Mouse (Mus musculus) yolk sac, embryonic 10.5 days (tissue): Measurements from ENCODE around the gene Amz1.

ENCODE experiments used
- DNase-seq: peaks from one replicate; pipeline ENCODE4 v3.0.0-alpha.2; 2017; ENCODE audit warnings: low spot score

Amz1 gene

GRCm38 (mm10) chr5:140726062-140726839, 2.3 kb downstream of the Amz1 start:
- no peak for DNase-seq

- no peak for DNase-seq
Measured at GRCm38 (mm10) chr5:140726946-140727740, 3.2 kb downstream of the Amz1 start.

GRCm38 (mm10) chr5:140731040-140731797, 7.3 kb downstream of the Amz1 start:
- no peak for DNase-seq

GRCm38 (mm10) chr5:140732195-140732594, 8.3 kb downstream of the Amz1 start:
- no peak for DNase-seq

- no peak for DNase-seq
Measured at GRCm38 (mm10) chr5:140733336-140733735, 9.4 kb downstream of the Amz1 start.

GRCm38 (mm10) chr5:140735297-140735696, 11.4 kb downstream of the Amz1 start:
- DNase-seq, result no peak

- DNase-seq, result no peak
Measured at GRCm38 (mm10) chr5:140736166-140736565, 12.2 kb downstream of the Amz1 start.

- DNase-seq, result no peak
Measured at GRCm38 (mm10) chr5:140739813-140740212, 15.9 kb downstream of the Amz1 start.

GRCm38 (mm10) chr5:140741040-140741439, 17.1 kb downstream of the Amz1 start:
- no peak for DNase-seq

- no peak for DNase-seq
Measured at GRCm38 (mm10) chr5:140741877-140742276, 17.9 kb downstream of the Amz1 start.

GRCm38 (mm10) chr5:140743706-140744131, 19.8 kb downstream of the Amz1 start:
- DNase-seq, result no peak

- no peak for DNase-seq
Measured at GRCm38 (mm10) chr5:140748425-140748824, 24.5 kb downstream of the Amz1 start.

- peak; percentile 53 for DNase-seq
Measured at GRCm38 (mm10) chr5:140749062-140749875, 25.3 kb downstream of the Amz1 start.

GRCm38 (mm10) chr5:140750925-140751324, 27.0 kb downstream of the Amz1 start:
- DNase-seq, result no peak

- DNase-seq, result no peak
Measured at GRCm38 (mm10) chr5:140752041-140752440, 28.1 kb downstream of the Amz1 start.

GRCm38 (mm10) chr5:140752639-140753038, 28.7 kb downstream of the Amz1 start:
- DNase-seq, result no peak

- no peak for DNase-seq
Measured at GRCm38 (mm10) chr5:140753223-140753622, 29.3 kb downstream of the Amz1 start.

- DNase-seq, result no peak
Measured at GRCm38 (mm10) chr5:140758864-140759263, 34.9 kb downstream of the Amz1 start.

- no peak for DNase-seq
Measured at GRCm38 (mm10) chr5:140762540-140762939, 38.6 kb downstream of the Amz1 start.

GRCm38 (mm10) chr5:140764921-140765613, 41.1 kb downstream of the Amz1 start:
- DNase-seq, result peak; percentile 67

- DNase-seq, result peak; percentile 66
Measured at GRCm38 (mm10) chr5:140766566-140766965, 42.6 kb downstream of the Amz1 start.
